Mouse (Mus musculus): Measurements from ENCODE around the gene Golgb1.

The Golgb1 gene

DNA sequence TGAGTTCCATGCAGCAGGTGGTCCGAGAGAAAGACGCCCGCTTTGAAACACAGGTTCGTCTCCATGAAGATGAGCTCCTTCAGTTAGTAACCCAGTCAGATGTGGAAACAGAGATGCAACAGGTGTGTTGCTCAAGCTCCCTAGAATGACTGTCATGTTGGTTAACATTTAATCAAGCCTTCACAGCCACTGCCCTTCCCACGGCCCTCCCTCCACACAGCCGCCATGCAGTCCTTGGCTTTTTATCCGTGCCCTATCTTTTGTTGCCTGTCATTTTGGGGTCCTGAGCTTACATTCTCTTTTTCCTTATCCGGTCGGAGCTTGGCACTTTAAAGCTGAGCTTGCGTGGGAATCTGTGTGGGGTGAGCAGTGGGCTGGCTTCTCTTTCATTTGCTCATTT is 18.4 kb downstream of the Golgb1 start:
- TF ChIP-seq CTCF (conservative IDR thresholded peaks at IDR 0.05; ENCODE audit: low read length), result no peak
- TF ChIP-seq POU5F1 (IDR thresholded peaks at IDR 0.05; ENCODE audit: borderline replicate concordance, low read length), result no peak
- TF ChIP-seq NANOG (IDR thresholded peaks at IDR 0.05; ENCODE audit: borderline replicate concordance, low read length), result no peak

GRCm38 (mm10) chr16:36896712-36897111 is 21.8 kb downstream of the Golgb1 start:
- TF ChIP-seq NANOG (IDR thresholded peaks at IDR 0.05; ENCODE audit: borderline replicate concordance, low read length) (no peak), CTCF (conservative IDR thresholded peaks at IDR 0.05; ENCODE audit: low read length) (no peak), POU5F1 (IDR thresholded peaks at IDR 0.05; ENCODE audit: borderline replicate concordance, low read length) (no peak)
- peaks cover 90% of the 10 kb centered on the region for H3K36me3 ChIP-seq (ENCODE audit: insufficient read depth, low read length)
- H3K9me3 ChIP-seq (ENCODE audit: low read length), result no peaks in the 10 kb centered on the region
- H3K27me3 ChIP-seq (ENCODE audit: insufficient read depth, low read length), result no peaks in the 10 kb centered on the region
- H3K4me1 ChIP-seq (replicated peaks; ENCODE audit: low read depth, low read length), result peaks cover 4% of the 10 kb centered on the region; the same call in 1 of the 2 replicates
- H3K4me3 ChIP-seq (replicated peaks; ENCODE audit: low read length), result no peak overlapping the region

More for the DNA sequence above, 18.4 kb downstream of the Golgb1 start:
- H3K4me1 ChIP-seq (replicated peaks; ENCODE audit: low read depth, low read length), result no peaks in the 10 kb centered on the region
- H3K36me3 ChIP-seq (ENCODE audit: insufficient read depth, low read length), result peaks cover 86% of the 10 kb centered on the region
- H3K4me3 ChIP-seq (replicated peaks; ENCODE audit: low read length), result no peak overlapping the region
- H3K9me3 ChIP-seq (ENCODE audit: low read length), result no peaks in the 10 kb centered on the region
- no peaks in the 10 kb centered on the region for H3K27me3 ChIP-seq (ENCODE audit: insufficient read depth, low read length)

- Histone ChIP-seq H3K9me3 (ENCODE audit: low read length) (no peaks in the 10 kb centered on the region), H3K27me3 (ENCODE audit: insufficient read depth, low read length) (no peaks in the 10 kb centered on the region), H3K4me1 (replicated peaks; ENCODE audit: low read depth, low read length) (peaks cover 4% of the 10 kb centered on the region; the same call in 1 of the 2 replicates), H3K4me3 (replicated peaks; ENCODE audit: low read length) (no peak overlapping the region), H3K36me3 (ENCODE audit: insufficient read depth, low read length) (peaks cover 72% of the 10 kb centered on the region)
- no peak for TF ChIP-seq CTCF (conservative IDR thresholded peaks at IDR 0.05; ENCODE audit: low read length)
- TF ChIP-seq NANOG (IDR thresholded peaks at IDR 0.05; ENCODE audit: borderline replicate concordance, low read length), result no peak
- TF ChIP-seq POU5F1 (IDR thresholded peaks at IDR 0.05; ENCODE audit: borderline replicate concordance, low read length), result no peak
These were observed 28.2 kb downstream of the Golgb1 start for GRCm38 (mm10) chr16:36903156-36903555.

- TF ChIP-seq NANOG (IDR thresholded peaks at IDR 0.05; ENCODE audit: borderline replicate concordance, low read length), result no peak
- TF ChIP-seq CTCF (conservative IDR thresholded peaks at IDR 0.05; ENCODE audit: low read length), result no peak
- TF ChIP-seq POU5F1 (IDR thresholded peaks at IDR 0.05; ENCODE audit: borderline replicate concordance, low read length), result no peak
- peaks cover 89% of the 10 kb centered on the region for H3K36me3 ChIP-seq (ENCODE audit: insufficient read depth, low read length)
- no peaks in the 10 kb centered on the region for H3K27me3 ChIP-seq (ENCODE audit: insufficient read depth, low read length)
- no peaks in the 10 kb centered on the region for H3K4me1 ChIP-seq (replicated peaks; ENCODE audit: low read depth, low read length)
- H3K4me3 ChIP-seq (replicated peaks; ENCODE audit: low read length), result no peak overlapping the region
- H3K9me3 ChIP-seq (ENCODE audit: low read length), result no peaks in the 10 kb centered on the region
These were observed 37.0 kb downstream of the Golgb1 start for GRCm38 (mm10) chr16:36911909-36912308.

- TF ChIP-seq POU5F1 (IDR thresholded peaks at IDR 0.05; ENCODE audit: borderline replicate concordance, low read length) (no peak), CTCF (conservative IDR thresholded peaks at IDR 0.05; ENCODE audit: low read length) (no peak), NANOG (IDR thresholded peaks at IDR 0.05; ENCODE audit: borderline replicate concordance, low read length) (no peak)
- Histone ChIP-seq H3K4me3 (replicated peaks; ENCODE audit: low read length) (no peak overlapping the region), H3K9me3 (ENCODE audit: low read length) (no peaks in the 10 kb centered on the region), H3K27me3 (ENCODE audit: insufficient read depth, low read length) (no peaks in the 10 kb centered on the region), H3K4me1 (replicated peaks; ENCODE audit: low read depth, low read length) (no peaks in the 10 kb centered on the region), H3K36me3 (ENCODE audit: insufficient read depth, low read length) (peaks cover 91% of the 10 kb centered on the region)
These were observed 37.4 kb downstream of the Golgb1 start for GRCm38 (mm10) chr16:36912311-36912710.

DNA sequence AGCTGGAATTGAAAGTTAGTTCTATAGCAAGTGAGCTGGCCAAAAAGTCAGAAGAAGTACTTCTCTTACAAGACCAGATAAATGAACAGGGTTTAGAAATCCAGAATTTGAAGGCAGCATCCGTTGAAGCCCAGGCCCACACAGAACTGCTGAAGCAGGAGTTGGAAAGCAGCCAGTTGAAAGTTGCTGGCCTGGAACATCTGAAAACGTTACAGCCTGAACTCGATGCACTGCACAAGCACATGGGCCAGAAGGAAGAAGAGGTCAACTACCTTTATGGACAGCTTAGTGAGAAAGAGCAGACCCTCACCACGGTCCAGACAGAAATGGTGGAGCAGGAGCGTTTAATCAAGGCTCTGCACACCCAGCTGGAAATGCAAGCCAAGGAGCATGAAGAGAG is 39.3 kb downstream of the Golgb1 start:
- Histone ChIP-seq H3K4me3 (replicated peaks; ENCODE audit: low read length) (no peak overlapping the region), H3K9me3 (ENCODE audit: low read length) (no peaks in the 10 kb centered on the region), H3K4me1 (replicated peaks; ENCODE audit: low read depth, low read length) (no peaks in the 10 kb centered on the region), H3K27me3 (ENCODE audit: insufficient read depth, low read length) (no peaks in the 10 kb centered on the region), H3K36me3 (ENCODE audit: insufficient read depth, low read length) (peaks cover 93% of the 10 kb centered on the region)
- TF ChIP-seq CTCF (conservative IDR thresholded peaks at IDR 0.05; ENCODE audit: low read length) (no peak), NANOG (IDR thresholded peaks at IDR 0.05; ENCODE audit: borderline replicate concordance, low read length) (no peak), POU5F1 (IDR thresholded peaks at IDR 0.05; ENCODE audit: borderline replicate concordance, low read length) (no peak)

GRCm38 (mm10) chr16:36918505-36918904 is 43.6 kb downstream of the Golgb1 start:
- no peak overlapping the region for H3K4me3 ChIP-seq (replicated peaks; ENCODE audit: low read length)
- no peaks in the 10 kb centered on the region for H3K27me3 ChIP-seq (ENCODE audit: insufficient read depth, low read length)
- H3K4me1 ChIP-seq (replicated peaks; ENCODE audit: low read depth, low read length), result no peaks in the 10 kb centered on the region
- TF ChIP-seq POU5F1 (IDR thresholded peaks at IDR 0.05; ENCODE audit: borderline replicate concordance, low read length) (no peak), CTCF (conservative IDR thresholded peaks at IDR 0.05; ENCODE audit: low read length) (no peak), NANOG (IDR thresholded peaks at IDR 0.05; ENCODE audit: borderline replicate concordance, low read length) (no peak)
- H3K36me3 ChIP-seq (ENCODE audit: insufficient read depth, low read length), result peaks cover 92% of the 10 kb centered on the region
- no peaks in the 10 kb centered on the region for H3K9me3 ChIP-seq (ENCODE audit: low read length)

GRCm38 (mm10) chr16:36920410-36920809 is 45.5 kb downstream of the Golgb1 start:
- H3K27me3 ChIP-seq (ENCODE audit: insufficient read depth, low read length), result no peaks in the 10 kb centered on the region
- H3K36me3 ChIP-seq (ENCODE audit: insufficient read depth, low read length), result peaks cover 90% of the 10 kb centered on the region
- no peaks in the 10 kb centered on the region for H3K4me1 ChIP-seq (replicated peaks; ENCODE audit: low read depth, low read length)
- TF ChIP-seq POU5F1 (IDR thresholded peaks at IDR 0.05; ENCODE audit: borderline replicate concordance, low read length), result no peak
- TF ChIP-seq NANOG (IDR thresholded peaks at IDR 0.05; ENCODE audit: borderline replicate concordance, low read length), result no peak
- no peak for TF ChIP-seq CTCF (conservative IDR thresholded peaks at IDR 0.05; ENCODE audit: low read length)
- H3K4me3 ChIP-seq (replicated peaks; ENCODE audit: low read length), result no peak overlapping the region
- no peaks in the 10 kb centered on the region for H3K9me3 ChIP-seq (ENCODE audit: low read length)

- Histone ChIP-seq H3K27me3 (ENCODE audit: insufficient read depth, low read length) (no peaks in the 10 kb centered on the region), H3K9me3 (ENCODE audit: low read length) (no peaks in the 10 kb centered on the region), H3K4me1 (replicated peaks; ENCODE audit: low read depth, low read length) (no peaks in the 10 kb centered on the region), H3K4me3 (replicated peaks; ENCODE audit: low read length) (no peak overlapping the region), H3K36me3 (ENCODE audit: insufficient read depth, low read length) (peaks cover 90% of the 10 kb centered on the region)
- no peak for TF ChIP-seq NANOG (IDR thresholded peaks at IDR 0.05; ENCODE audit: borderline replicate concordance, low read length)
- TF ChIP-seq CTCF (conservative IDR thresholded peaks at IDR 0.05; ENCODE audit: low read length), result no peak
- TF ChIP-seq POU5F1 (IDR thresholded peaks at IDR 0.05; ENCODE audit: borderline replicate concordance, low read length), result no peak
These were observed 46.2 kb downstream of the Golgb1 start for GRCm38 (mm10) chr16:36921067-36921613.
